Mouse (Mus musculus): ENCODE measurements around the gene Ap1g2.

- TF ChIP-seq SRF (IDR thresholded peaks at IDR 0.05; ENCODE audit: control insufficient read depth, insufficient read length, low read depth) (no peak), TCF12 (IDR thresholded peaks at IDR 0.05; ENCODE audit: insufficient read depth, poor library complexity, severe bottlenecking) (no peak), POLR2A (IDR thresholded peaks at IDR 0.05; ENCODE audit: insufficient read length, low read depth) (no peak)
These were observed 15.1 kb downstream of the Ap1g2 start for GRCm38 (mm10) chr14:55091209-55091865.
